Mouse (Mus musculus) stomach, postnatal 0 days (tissue): ENCODE data around the gene Prrc2a. TPM values are rescaled to one million over a fixed set of nuclear protein-coding genes. Genes with fewer than 3 reads are reported as not detected.

ENCODE experiments used
- ATAC-seq: fragments of 200-750 bp; cut with Nextera tagmentation; 2 replicates; pipeline ENCODE4 v1.8.0; 2017; ENCODE audit not compliant: low FRiP score, low TSS enrichment
- DNase-seq: peaks from one replicate; pipeline ENCODE4 v3.0.0-alpha.2; 2016; ENCODE audit warnings: low spot score
- H3K27ac ChIP-seq: fragments of 300-500 bp; sonication (generic); replicated peaks from 2 replicates; pipeline ENCODE4 v1.5.1; 2014; ENCODE audit warnings: mild to moderate bottlenecking, control low read depth
- H3K27me3 ChIP-seq: fragments of 300-500 bp; sonication (generic); 2 replicates; pipeline ENCODE4 v1.6.1; 2014; ENCODE audit warnings: low read length; ENCODE audit not compliant: control insufficient read depth, insufficient read depth
- H3K36me3 ChIP-seq: fragments of 300-500 bp; sonication (generic); 2 replicates; pipeline ENCODE4 v1.6.1; 2014; ENCODE audit warnings: low read length, mixed read lengths; ENCODE audit not compliant: control insufficient read depth, insufficient read depth
- H3K4me1 ChIP-seq: fragments of 300-500 bp; sonication (generic); replicated peaks from 2 replicates; pipeline ENCODE4 v1.6.1; 2014; ENCODE audit warnings: antibody characterized with exemption; ENCODE audit not compliant: control insufficient read depth, insufficient read depth
- H3K4me2 ChIP-seq: fragments of 300-500 bp; sonication (generic); replicated peaks from 2 replicates; pipeline ENCODE4 v1.6.1; 2014; ENCODE audit warnings: low read depth, mild to moderate bottlenecking, control low read depth, moderate library complexity
- H3K4me3 ChIP-seq: fragments of 300-500 bp; sonication (generic); 2 replicates; pipeline ENCODE4 v1.5.1; 2014; ENCODE audit warnings: low read depth, low read length, control low read depth
- H3K9ac ChIP-seq: fragments of 300-500 bp; sonication (generic); 2 replicates; pipeline ENCODE4 v1.6.1; 2014; ENCODE audit warnings: mild to moderate bottlenecking, low read length, control low read depth, mixed read lengths
- H3K9me3 ChIP-seq: fragments of 300-500 bp; sonication (generic); 2 replicates; pipeline ENCODE4 v1.6.1; 2016; ENCODE audit warnings: low read length; ENCODE audit not compliant: control insufficient read depth
- CTCF ChIP-seq: IDR thresholded peaks from 2 replicates; pipeline ENCODE4 v1.5.1; 2016; ENCODE audit warnings: antibody characterized with exemption, low read depth, mild to moderate bottlenecking, moderate library complexity
- EP300 ChIP-seq: optimal IDR thresholded peaks from 2 replicates; pipeline ENCODE3; 2016; ENCODE audit warnings: antibody characterized with exemption
- WGBS: fragments of 180-500 bp; shearing (Covaris S2); extraction: QIAGEN DNeasy Blood & Tissue Kit; methylation state at CpG from one replicate; pipeline ENCODE4 v1.1.7; 2014; 5-methylcytosine and 5-hydroxymethylcytosine counted together
- microRNA-seq: library from miRNA; unstranded; fragments of <30 nt; microRNA quantifications from one replicate; pipeline ENCODE4, GENCODE M21; 2016
- polyA plus RNA-seq: library from polyadenylated mRNA; unstranded; fragments of >200 nt; fragmentation: Nextera tagmentation; extraction: Ambion mirVana; gene quantifications from 2 replicates; pipeline ENCODE4 v1.2.1, GENCODE M21; 2015

Gene Prrc2a
- polyA plus RNA-seq, 1 experiment from 2014 or later: 49.3 TPM

DNA sequence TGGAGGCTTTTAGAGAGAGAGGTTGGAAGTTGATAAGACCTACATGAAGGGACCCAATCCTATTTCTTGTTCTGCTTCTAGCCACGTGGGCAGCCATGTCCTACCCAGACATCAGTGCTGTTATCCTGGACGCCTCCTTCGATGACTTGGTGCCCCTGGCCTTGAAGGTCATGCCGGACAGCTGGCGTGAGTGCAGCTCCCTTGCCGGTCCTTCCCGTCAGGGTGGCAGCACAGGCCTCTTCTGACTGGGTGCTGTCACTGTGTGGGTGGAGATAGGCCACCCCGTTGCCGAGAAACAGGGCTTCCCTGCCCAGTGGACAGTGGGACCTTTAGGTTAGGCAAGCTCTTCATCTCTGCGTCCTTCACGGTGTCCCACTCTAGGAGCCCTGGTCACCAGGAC lies 63.5 kb downstream of the Prrc2a start:
- Histone ChIP-seq H3K4me2 (no peak overlapping the region), H3K4me3 (no peak overlapping the region), H3K36me3 (peaks cover 28% of the 10 kb centered on the region), H3K4me1 (no peaks in the 10 kb centered on the region), H3K9me3 (no peaks in the 10 kb centered on the region), H3K9ac (no peak overlapping the region), H3K27ac (no peak overlapping the region), H3K27me3 (no peaks in the 10 kb centered on the region)
- WGBS: 89% methylated on average over 11 of the region's 11 CpGs
- ATAC-seq (no peak), DNase-seq (no peak)
- TF ChIP-seq EP300 (no peak), CTCF (no peak)

- Histone ChIP-seq H3K27me3 (no peaks in the 10 kb centered on the region), H3K4me3 (no peak overlapping the region), H3K27ac (no peak overlapping the region), H3K36me3 (peaks cover 29% of the 10 kb centered on the region), H3K4me2 (no peak overlapping the region), H3K9ac (no peak overlapping the region), H3K4me1 (no peaks in the 10 kb centered on the region), H3K9me3 (no peaks in the 10 kb centered on the region)
- no peak for DNase-seq
- WGBS: 51% methylated on average over 10 of the region's 10 CpGs
- TF ChIP-seq EP300: no peak
- TF ChIP-seq CTCF: no peak
- no peak for ATAC-seq
These were observed 64.4 kb downstream of the Prrc2a start for GRCm38 (mm10) chr17:35100196-35100765.

Small RNAs within 50 kb of the gene (microRNA-seq; reads per million reads assigned to microRNA genes)
- gene Mir6973a: not detected
- not detected for gene Mir6974

Other genes starting within 250 kb of the Prrc2a start
- gene Neu1, start 233.6 kb downstream of the Prrc2a start, polyA plus RNA-seq: 18.3 and 18.9 TPM in 2 replicates
- gene Hspa1b, start 205.7 kb downstream of the Prrc2a start, polyA plus RNA-seq: 3.0 TPM in 2 replicates
- not detected in 2 replicates for gene Gm20481, start 195.0 kb downstream of the Prrc2a start, polyA plus RNA-seq
- gene Hspa1a, start 192.7 kb downstream of the Prrc2a start, polyA plus RNA-seq: 24.1 and 25.9 TPM in 2 replicates
- 0.25 and 0.48 TPM in 2 replicates for gene Hspa1l, start 192.2 kb downstream of the Prrc2a start, polyA plus RNA-seq
- gene Lsm2, start 183.0 kb downstream of the Prrc2a start, polyA plus RNA-seq: 69.2 and 75.1 TPM in 2 replicates
- gene Vars, start 163.9 kb downstream of the Prrc2a start, polyA plus RNA-seq: 35.5 and 40.2 TPM in 2 replicates
- 0.28 and 0.36 TPM in 2 replicates for gene Vwa7, start 148.3 kb downstream of the Prrc2a start, polyA plus RNA-seq
- 8.0 and 8.2 TPM in 2 replicates for gene Sapcd1, start 136.9 kb downstream of the Prrc2a start, polyA plus RNA-seq
- gene Msh5, start 118.2 kb downstream of the Prrc2a start, polyA plus RNA-seq: 1.9 and 2.7 TPM in 2 replicates
- gene Clic1, start 114.9 kb downstream of the Prrc2a start, polyA plus RNA-seq: 344 and 360 TPM in 2 replicates
- gene Ddah2, start 105.9 kb downstream of the Prrc2a start, polyA plus RNA-seq: 84.8 and 86.8 TPM in 2 replicates
- gene Ly6g6c, start 99.5 kb downstream of the Prrc2a start, polyA plus RNA-seq: 260 and 317 TPM in 2 replicates
- 0.49 and 0.96 TPM in 2 replicates for gene Mpig6b, start 98.7 kb downstream of the Prrc2a start, polyA plus RNA-seq
- 109 and 113 TPM in 2 replicates for gene Ly6g6e, start 88.0 kb downstream of the Prrc2a start, polyA plus RNA-seq
- 7.1 and 7.7 TPM in 2 replicates for gene Ly6g6d, start 86.8 kb downstream of the Prrc2a start, polyA plus RNA-seq
- 0.13 TPM in 1 of 2 replicates, not detected in the other for gene Ly6g6f, start 79.3 kb downstream of the Prrc2a start, polyA plus RNA-seq
- 74.2 and 75.0 TPM in 2 replicates for gene Abhd16a, start 75.6 kb downstream of the Prrc2a start, polyA plus RNA-seq
- gene Ly6g5c, start 56.6 kb downstream of the Prrc2a start, polyA plus RNA-seq: not detected in 2 replicates
- 0.18 and 0.27 TPM in 2 replicates for gene Ly6g5b, start 49.5 kb downstream of the Prrc2a start, polyA plus RNA-seq
- gene Gpank1, start 43.4 kb downstream of the Prrc2a start, polyA plus RNA-seq: 11.2 and 11.3 TPM in 2 replicates
- 323 and 329 TPM in 2 replicates for gene Csnk2b, start 42.8 kb downstream of the Prrc2a start, polyA plus RNA-seq
- 14.4 and 15.5 TPM in 2 replicates for gene D17H6S53E, start 38.5 kb downstream of the Prrc2a start, polyA plus RNA-seq
- gene Apom, start 32.8 kb downstream of the Prrc2a start, polyA plus RNA-seq: 1.3 and 3.2 TPM in 2 replicates
- gene Bag6, start 29.7 kb downstream of the Prrc2a start, polyA plus RNA-seq: 28.1 and 30.6 TPM in 2 replicates
- gene Aif1, start 11.2 kb upstream of the Prrc2a start, polyA plus RNA-seq: 24.3 and 25.2 TPM in 2 replicates
- 17.5 and 19.3 TPM in 2 replicates for gene Lst1, start 23.5 kb upstream of the Prrc2a start, polyA plus RNA-seq
- 0.63 and 0.78 TPM in 2 replicates for gene Ltb, start 29.5 kb upstream of the Prrc2a start, polyA plus RNA-seq
- gene Tnf, start 37.1 kb upstream of the Prrc2a start, polyA plus RNA-seq: 0.32 and 0.40 TPM in 2 replicates
- gene Lta, start 40.5 kb upstream of the Prrc2a start, polyA plus RNA-seq: 0.11 and 0.16 TPM in 2 replicates
- gene Gm16181, start 55.9 kb upstream of the Prrc2a start, polyA plus RNA-seq: 0.27 and 0.33 TPM in 2 replicates
- 3.0 and 3.6 TPM in 2 replicates for gene Atp6v1g2, start 68.8 kb upstream of the Prrc2a start, polyA plus RNA-seq
- gene Nfkbil1, start 70.9 kb upstream of the Prrc2a start, polyA plus RNA-seq: 7.4 and 7.5 TPM in 2 replicates
- gene Ddx39b, start 76.8 kb upstream of the Prrc2a start, polyA plus RNA-seq: 143 and 145 TPM in 2 replicates
- gene H2-D1, start 97.8 kb upstream of the Prrc2a start, polyA plus RNA-seq: 303 and 307 TPM in 2 replicates
- gene H2-Q1, start 155.5 kb upstream of the Prrc2a start, polyA plus RNA-seq: not detected in 2 replicates
- 1.2 and 1.6 TPM in 2 replicates for gene H2-Q2, start 177.3 kb upstream of the Prrc2a start, polyA plus RNA-seq
- gene H2-Q4, start 214.7 kb upstream of the Prrc2a start, polyA plus RNA-seq: 2.7 and 3.3 TPM in 2 replicates